Mouse (Mus musculus) adrenal gland, adult 8-10 months (tissue): ENCODE data around the gene Luc7l2. TPM values are rescaled to one million over a fixed set of nuclear protein-coding genes. Genes with fewer than 3 reads are reported as not detected.
"Not testable (repeated sequence)": the region's sequence is repeated elsewhere in the genome, so short reads cannot be mapped to it uniquely, and the experiment has no call there.

Experiments
- DNase-seq: peaks from one replicate; pipeline ENCODE4 v3.0.0; 2022
- total RNA-seq, 4 experiments: library from RNA; stranded (reverse); gene quantifications; 2 replicates each; pipeline ENCODE4 v1.2.4; 2022

Luc7l2 gene
- 100 to 1,000 TPM; 137 to 303 (median 206) TPM for total RNA-seq

- DNase-seq = peak; percentile 94
Measured at GRCm38 (mm10) chr6:38551062-38551988, at the start of gene Luc7l2. Luc7l2 (plus strand) TSS chr6:38551334.

GRCm38 (mm10) chr6:38512096-38512495 lies 39.0 kb upstream of the Luc7l2 start:
- no peak for DNase-seq

GRCm38 (mm10) chr6:38512830-38513229 lies 38.3 kb upstream of the Luc7l2 start:
- DNase-seq = no peak

GRCm38 (mm10) chr6:38515201-38515600 lies 35.9 kb upstream of the Luc7l2 start:
- no peak for DNase-seq

GRCm38 (mm10) chr6:38523851-38524250 lies 27.3 kb upstream of the Luc7l2 start:
- no peak for DNase-seq

GRCm38 (mm10) chr6:38531211-38531820 lies 19.8 kb upstream of the Luc7l2 start:
- no peak for DNase-seq

- no peak for DNase-seq
Measured at GRCm38 (mm10) chr6:38532500-38533420, 18.4 kb upstream of the Luc7l2 start.

GRCm38 (mm10) chr6:38533428-38534405 lies 17.4 kb upstream of the Luc7l2 start, which contains the start of gene Fmc1:
Fmc1 (plus strand) TSS chr6:38533502.
- peak; percentile 99 for DNase-seq

- DNase-seq = peak; percentile 95
Measured at GRCm38 (mm10) chr6:38534640-38535365, 16.3 kb upstream of the Luc7l2 start.

- DNase-seq = no peak
Measured at GRCm38 (mm10) chr6:38535366-38535690, 15.8 kb upstream of the Luc7l2 start.

GRCm38 (mm10) chr6:38535788-38536187 lies 15.3 kb upstream of the Luc7l2 start:
- DNase-seq = no peak

- DNase-seq = not testable (repeated sequence)
Measured at GRCm38 (mm10) chr6:38544141-38544540, 7.0 kb upstream of the Luc7l2 start.

GRCm38 (mm10) chr6:38547005-38547404 lies 4.1 kb upstream of the Luc7l2 start:
- not testable (repeated sequence) for DNase-seq

GRCm38 (mm10) chr6:38547707-38548106 lies 3.4 kb upstream of the Luc7l2 start:
- no peak for DNase-seq

GRCm38 (mm10) chr6:38548595-38548994 lies 2.5 kb upstream of the Luc7l2 start:
- DNase-seq = not testable (repeated sequence)

- not testable (repeated sequence) for DNase-seq
Measured at GRCm38 (mm10) chr6:38549840-38550239, 1.3 kb upstream of the Luc7l2 start.

GRCm38 (mm10) chr6:38550250-38551061 lies 678 bp upstream of the Luc7l2 start:
- peak; percentile 76 for DNase-seq

- peak; percentile 99 for DNase-seq
Measured at GRCm38 (mm10) chr6:38551989-38552635, 978 bp downstream of the Luc7l2 start.

- no peak for DNase-seq
Measured at GRCm38 (mm10) chr6:38552636-38553000, 1.5 kb downstream of the Luc7l2 start.
